Mouse (Mus musculus): ENCODE data around the gene Igdcc4.
"Not testable (repeated sequence)": the region's sequence is repeated elsewhere in the genome, so short reads cannot be mapped to it uniquely, and the experiment has no call there.

Gene Igdcc4

DNA sequence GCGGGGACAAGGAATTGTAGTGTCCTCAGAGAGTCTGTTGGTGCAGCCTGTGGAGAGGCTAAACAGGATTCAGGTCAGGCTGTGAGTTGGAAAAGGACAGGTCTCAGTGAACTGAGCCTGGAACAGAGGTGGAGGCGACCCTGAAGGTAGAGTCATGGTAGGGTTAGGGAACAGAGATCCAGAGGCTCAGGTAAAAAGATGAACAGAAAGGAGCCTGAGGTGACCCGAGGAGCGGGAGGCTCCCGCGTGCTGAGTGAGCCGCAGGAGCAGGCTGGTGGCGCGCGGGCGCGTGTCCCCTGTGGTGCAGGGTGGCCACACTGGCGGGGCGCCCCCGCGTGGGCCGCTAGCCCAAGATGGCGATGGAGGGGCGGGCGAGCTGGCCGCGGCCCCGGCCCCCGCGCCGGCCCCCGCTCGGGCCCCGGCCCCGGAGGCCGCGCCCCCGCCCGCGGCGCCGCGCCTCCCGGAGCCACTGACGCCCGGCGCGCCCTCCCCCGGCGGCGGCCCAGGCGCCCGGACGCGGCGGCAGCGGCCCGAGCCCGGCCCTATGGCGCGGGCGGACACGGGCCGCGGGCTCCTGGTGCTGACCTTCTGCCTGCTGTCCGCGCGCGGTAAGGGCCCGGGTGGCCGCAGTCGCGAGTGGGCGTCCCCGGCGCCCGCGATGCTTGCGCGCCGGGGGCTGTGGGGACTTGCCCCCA lies at the start of gene Igdcc4:
Gene Igdcc4 (plus strand): TSS at position 496 of the 695 bp plus-strand sequence.
- no peak for DNase-seq (ENCODE audit: low spot score)

DNA sequence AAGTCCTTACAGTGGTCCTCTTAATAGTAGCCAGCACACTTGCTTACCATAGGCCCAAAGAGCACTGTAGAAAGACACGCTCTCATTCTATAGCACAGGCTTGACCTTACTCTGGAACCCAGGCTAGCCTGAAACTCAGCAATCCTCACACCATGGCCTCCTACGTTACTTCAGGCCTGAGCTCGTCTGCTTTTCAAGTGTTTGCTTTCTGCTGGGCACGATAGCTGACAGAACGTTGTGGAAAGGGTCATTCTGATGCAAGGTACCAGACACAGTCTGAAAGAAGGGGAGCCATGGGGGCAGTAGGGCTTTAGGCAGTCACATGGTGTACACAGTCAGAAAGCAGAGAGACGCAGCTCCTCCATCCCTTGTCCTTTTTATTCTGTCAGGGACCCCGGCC lies 37.0 kb upstream of the Igdcc4 start:
- DNase-seq (ENCODE audit: low spot score): no peak

DNA sequence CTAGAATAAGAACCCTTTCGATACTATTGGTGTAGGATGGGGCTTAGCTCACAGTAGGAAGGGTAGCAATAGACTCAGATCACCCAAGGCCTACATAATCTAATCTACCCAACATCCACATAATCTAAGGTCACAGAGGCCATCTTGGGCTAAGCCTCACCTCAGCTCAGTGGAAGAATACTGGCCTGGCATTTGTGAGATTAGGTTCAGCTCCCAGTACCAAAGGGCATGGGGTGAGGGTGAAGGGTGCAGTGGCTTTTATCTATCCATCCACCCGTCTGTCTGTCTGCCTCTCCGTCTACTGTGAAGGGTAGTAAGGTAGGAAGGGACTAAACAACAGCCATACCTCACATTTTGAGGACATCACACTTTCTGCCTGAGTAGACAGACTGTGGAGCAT lies 30.7 kb upstream of the Igdcc4 start:
- no peak for DNase-seq (ENCODE audit: low spot score)

DNA sequence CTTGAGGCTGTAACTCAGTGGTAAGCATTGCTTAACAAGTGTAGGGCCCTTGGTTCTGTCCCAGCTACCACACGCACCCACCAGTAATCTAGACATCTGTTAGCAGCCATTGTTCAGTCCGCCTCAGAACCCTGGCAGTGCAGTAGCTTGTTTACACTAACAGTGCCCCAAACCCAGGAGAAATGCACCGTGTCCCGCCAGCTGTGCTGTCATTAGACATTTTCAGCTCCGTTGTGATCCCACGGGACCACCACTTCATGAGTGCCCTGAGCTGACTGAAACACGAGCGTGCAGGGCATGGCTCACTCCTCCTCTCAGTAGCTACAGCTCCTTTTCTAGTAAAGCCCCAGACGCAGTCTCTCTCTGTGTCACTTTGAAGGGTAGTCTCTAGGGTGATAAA lies 27.7 kb upstream of the Igdcc4 start:
- no peak for DNase-seq (ENCODE audit: low spot score)

DNA sequence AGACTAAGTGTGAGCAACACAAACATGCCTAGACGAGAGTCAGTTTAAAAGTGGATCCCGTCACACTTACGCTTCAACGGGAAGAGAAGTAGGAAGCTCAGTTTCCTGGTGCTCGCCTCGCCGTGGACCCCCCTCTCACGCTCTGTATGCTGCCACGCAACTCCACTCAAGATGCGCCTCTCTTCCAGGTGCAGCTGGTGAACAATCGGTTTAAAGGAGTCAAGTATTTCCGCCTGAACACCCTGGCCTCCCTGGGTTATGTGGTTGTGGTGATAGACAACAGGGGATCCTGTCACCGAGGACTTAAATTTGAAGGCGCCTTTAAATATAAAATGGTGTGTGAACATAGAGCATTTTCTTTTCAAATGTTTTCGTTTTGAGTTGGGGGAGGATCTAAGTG lies 27.0 kb upstream of the Igdcc4 start:
- DNase-seq (ENCODE audit: low spot score): no peak

DNA sequence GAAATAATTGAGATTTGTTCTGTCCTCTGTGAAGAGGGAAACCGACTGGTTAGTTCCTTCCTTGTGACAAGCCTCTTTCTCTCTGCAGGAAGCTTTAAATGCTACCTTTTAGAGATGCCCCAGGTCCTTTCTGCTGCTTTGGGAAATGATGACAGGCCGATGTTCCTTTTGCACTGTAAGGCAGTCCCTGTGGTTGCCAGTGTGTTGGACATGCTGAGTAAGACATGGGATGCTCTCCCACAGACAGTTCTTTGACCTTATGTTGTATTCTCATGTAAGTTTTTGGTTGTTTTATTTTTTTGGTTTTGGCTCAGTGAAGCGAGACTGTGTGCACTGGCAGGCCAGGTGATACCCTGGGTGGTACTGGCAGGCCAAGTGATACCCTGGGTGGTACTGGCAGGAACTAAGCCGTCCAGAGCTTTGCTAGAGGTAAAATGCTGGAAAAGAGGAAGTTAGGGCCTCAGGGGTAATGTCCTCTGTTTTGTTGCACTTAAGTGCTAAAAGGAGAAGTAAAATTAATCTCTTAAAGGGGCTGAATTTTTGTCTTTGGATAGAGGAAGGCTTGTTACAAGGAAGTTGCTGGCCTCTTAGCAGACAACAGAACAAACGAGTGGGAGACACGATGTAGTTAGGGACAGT lies 26.3 kb upstream of the Igdcc4 start:
- DNase-seq (ENCODE audit: low spot score): no peak

DNA sequence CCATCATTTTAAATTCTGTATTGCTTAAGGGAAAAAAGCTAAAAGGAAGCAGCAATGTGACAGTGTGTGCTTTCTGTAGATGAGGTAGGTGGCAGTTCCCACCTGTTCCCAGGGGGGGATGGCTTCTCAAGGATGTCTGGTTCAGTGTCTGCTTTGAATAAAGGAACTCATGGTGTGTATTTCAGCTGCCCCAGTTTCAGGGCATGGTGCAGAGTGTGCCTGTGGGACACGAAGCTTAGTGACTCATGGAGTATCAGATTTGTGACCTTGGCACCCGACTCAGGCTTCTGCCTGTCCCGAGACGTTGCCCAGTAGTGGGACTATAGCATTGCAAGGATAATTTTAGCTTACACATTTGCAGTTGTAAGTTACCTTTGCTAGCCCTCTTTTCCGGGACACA lies 23.8 kb upstream of the Igdcc4 start:
- DNase-seq (ENCODE audit: low spot score): peak; percentile 34

DNA sequence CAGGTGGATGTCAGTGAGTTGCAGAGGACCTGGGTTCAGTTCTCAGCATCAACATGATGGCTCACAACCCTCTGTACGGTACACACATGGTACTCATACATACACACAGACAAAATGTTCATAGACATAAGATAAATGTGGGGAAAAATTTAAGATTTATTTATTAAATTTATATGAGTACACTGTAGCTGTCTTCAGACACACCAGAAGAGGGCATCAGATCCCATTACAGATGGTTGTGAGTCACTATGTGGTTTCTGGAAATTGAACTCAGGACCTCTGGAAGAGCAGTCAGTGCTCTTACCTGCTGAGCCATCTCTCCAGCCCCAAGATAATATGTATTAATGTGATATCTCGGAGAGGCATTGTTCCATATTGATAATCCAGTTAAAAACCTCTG lies 21.1 kb upstream of the Igdcc4 start:
- not testable (repeated sequence) for DNase-seq (ENCODE audit: low spot score)

DNA sequence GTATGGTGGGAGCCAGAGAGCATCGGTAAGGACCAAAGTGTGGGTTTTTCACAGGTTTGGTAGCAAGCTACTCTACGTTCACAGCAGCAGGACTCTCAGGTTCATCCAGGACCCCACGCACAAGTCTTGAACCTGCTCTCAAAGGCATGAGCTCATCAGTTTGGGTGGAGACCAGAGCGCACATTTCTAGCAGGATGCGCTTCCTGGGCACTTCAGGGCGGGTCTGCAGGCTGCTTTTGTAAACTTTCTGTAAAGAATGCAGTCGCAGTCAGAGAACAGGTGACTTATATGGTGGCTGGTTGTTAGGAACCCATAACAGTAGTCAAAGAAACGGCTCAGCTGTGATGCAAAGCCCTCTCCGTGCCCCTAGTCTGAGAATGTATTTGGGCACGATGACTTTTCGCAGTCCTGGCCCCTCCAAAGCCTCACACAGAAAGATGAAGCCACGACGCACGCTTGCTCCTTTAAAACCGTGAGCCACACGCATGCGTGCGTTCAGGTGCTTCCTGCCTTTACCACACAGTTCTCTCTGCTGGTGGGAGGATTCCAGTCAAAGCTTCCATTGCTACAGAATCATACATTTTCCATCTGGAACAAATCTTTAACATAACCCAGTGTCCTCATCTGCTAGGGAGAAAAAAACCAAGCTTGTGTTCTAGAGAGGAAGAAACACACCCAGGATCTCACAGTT lies 18.1 kb upstream of the Igdcc4 start:
- DNase-seq (ENCODE audit: low spot score): no peak

DNA sequence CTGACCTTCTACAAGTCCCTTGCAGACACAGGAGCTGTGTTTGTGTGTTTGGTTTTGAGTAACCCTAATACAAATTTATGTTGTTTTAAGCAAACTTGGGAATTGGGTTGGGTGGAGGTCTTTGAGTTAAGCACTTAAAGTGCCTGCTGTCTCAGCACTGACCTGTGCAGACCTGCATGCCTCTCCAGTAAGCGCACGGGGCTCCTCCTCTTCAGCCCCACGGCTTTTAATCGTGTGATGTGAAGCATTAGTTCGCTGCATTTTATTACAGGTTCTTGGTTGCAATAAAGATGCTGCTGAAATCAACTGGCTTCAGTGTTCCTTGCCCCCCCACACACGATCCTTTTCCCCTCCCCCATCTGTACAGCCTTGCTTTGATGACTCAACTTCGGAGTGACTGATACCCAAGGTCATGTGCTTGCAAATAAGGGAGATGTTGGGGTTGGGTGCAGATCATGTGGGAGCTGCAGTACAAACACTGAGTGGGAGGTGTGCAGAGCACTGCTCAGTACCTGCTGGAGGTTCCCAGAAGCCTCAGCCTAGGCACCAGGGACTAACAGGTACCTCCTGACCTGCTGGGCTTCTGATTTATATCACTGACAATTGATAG lies 17.0 kb upstream of the Igdcc4 start:
- peak; percentile 56 for DNase-seq (ENCODE audit: low spot score)

DNA sequence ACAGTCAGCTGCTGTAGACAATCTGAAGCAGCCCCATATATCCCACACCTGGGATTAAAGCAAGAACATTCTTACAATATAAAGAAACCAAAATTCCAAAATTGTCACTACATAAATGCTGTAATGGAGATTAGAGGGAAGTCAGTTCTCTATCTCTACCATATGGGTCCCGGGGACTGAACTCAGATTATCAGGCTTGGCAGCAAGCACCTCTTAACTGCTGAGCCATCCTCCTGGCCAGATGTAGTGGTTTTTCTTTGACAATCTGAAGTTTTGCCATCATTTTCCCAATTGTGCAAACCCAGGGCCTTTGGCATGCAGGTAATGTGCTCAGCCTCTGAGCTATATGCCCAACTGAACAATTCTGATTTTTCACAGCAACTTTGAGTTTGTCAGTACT lies 16.0 kb upstream of the Igdcc4 start:
- no peak for DNase-seq (ENCODE audit: low spot score)

DNA sequence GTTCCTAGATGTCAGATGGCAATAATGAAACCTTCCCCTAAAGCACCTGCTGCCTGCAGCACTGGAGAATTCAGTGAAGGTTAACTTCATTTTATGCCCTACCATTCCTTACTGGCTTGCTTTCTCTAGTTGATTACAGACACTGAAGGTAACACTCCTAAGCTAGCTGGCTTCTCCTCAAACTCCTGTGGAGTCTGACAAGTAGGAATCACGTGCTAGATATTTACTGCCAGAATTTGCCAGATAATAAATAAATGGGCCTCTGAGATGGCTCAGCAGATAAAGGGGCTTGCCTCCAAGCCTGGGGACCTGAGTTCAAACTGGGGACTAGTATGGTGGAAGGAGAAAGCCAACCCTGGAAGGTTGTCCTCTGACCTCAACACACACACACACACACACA lies 14.5 kb upstream of the Igdcc4 start:
- no peak for DNase-seq (ENCODE audit: low spot score)

DNA sequence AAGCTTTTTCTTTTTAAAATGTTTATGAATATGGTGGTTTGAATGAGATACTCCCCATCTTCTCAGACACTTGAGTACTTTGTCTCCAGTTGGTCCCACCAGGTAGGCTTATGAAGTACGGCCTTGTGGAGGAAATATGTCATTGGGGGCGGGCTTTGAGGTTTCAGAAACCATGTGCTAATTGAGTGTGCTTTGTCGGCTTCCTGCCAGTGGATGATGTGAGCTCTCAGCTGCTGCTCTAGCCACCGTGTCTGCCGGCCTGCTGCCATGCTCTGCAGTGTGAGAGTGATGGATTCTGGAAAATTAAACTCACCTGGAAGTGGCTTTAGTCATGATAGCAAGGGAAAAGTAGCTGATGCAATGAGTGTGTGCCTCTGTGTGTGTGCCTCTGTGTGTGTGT lies 13.8 kb upstream of the Igdcc4 start:
- DNase-seq (ENCODE audit: low spot score): no peak

DNA sequence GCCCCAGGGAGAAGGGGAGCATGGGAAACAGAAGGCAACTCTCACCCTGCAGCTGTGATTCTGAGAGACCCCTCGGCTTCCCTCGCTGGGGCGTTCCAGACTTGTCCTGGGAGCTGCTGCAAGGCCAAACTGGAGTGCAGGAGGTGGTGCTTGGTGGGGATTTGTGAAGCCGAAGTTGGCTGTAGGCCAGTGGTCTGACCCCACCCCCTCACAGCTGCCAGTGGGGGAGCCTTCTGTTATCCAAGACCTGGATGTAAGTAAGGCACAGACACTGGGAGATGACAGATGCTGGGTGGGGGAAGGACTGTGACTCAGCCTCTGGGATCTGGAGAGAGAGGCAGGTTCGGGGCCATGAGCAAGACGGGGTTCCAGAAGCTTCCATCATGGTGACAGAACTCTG lies 7.0 kb upstream of the Igdcc4 start:
- peak; percentile 71 for DNase-seq (ENCODE audit: low spot score)

DNA sequence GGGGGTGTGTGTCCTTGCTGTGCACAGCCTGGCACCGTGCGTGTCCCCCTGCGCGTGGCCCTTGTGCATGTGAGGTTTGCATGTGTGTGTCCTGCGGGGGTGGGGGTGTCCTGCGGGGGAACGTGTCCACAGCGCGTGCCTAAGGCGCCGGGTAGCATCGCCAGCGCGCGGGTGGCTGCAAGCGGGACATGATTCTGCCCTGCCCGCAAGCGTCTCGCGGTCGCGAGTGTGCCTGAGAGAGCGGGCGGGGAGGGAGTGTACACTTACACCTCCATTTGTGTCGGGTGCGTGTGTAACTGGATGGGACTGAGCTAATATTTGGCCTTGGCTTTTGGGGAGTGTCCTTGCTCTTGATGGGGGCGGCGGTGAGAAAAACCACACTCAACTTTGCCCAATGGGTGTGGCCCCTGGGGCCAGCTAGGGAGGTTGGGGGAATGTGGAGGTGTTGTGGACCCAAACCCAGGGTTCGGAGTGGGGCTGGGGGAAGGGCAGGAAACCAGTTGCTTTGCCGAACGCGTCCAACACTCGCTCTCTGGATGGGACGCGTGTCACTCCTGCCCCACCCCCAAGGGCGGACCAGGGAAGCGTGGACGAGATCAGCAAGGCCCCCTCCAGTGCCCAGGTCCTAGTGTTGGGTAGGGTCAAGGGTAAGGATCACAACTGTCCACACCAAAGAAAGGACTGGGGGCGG lies 545 bp downstream of the Igdcc4 start:
- DNase-seq (ENCODE audit: low spot score): peak; percentile 51

DNA sequence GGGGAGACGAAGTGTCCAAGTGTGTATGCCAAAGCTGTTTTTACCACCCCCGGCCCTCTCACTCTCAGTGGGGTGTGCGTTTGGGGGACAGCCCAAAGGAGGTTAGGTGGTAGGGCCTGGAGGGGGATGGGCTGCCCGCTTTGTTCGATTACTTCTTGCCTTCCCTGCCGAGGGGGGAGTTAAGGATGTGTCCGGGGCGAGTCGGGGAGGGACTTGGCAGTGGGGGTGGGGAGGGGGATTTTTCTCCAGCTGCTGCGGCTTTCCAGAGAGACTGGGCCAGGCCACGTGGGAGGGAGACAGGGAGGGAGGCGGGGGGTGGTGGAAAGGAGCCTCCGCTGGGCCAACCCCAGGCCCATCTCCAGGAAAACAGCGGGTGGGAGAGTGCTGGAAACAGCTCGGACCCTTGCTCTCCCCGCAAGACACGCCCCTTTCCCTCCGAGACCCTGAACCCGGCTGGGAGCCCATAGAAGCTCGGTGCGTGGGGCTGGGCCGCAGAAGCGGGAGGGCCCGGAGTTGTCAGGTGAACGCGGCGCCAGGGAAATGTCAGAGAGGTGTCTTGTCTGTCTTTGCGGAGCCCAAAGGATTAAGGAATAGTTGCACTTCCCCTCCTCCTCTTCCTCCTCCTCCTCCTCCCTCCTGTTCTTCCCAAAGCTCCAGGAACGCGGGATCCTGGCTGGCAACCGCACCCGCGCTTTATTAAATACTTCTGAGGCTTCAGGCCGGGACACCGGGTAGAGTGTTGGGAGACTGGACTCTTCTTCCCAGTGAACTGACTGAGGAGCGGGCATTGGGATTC lies 1.3 kb downstream of the Igdcc4 start:
- DNase-seq (ENCODE audit: low spot score): peak; percentile 33

DNA sequence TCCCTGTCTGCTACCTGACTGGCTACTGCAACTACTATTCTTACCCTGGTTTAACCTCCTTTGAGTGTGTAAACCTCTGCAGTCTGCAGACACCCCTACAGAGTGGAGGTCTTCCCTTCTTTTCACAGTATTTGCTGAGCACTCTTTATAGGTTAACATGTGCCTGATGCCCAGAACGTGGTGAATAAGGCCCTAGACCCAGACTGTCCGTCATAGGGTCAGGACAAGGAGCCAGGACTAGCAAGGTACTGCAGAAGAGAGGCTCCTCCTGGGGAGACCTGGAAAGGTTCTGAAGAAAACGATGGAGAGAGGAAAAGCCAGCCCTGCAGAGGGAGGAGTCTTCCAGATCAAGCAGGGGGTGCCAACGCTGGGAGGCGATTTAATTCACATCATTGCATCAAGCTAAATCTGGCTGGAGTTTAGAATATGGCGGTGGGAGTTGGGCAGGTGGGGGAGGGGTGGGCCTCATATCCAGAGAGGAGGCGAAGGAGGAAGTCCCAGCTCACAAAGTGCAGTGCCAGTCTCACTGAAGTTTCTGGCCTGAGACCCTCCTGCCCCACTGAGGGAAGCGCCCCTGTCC lies 2.0 kb downstream of the Igdcc4 start:
- no peak for DNase-seq (ENCODE audit: low spot score)

DNA sequence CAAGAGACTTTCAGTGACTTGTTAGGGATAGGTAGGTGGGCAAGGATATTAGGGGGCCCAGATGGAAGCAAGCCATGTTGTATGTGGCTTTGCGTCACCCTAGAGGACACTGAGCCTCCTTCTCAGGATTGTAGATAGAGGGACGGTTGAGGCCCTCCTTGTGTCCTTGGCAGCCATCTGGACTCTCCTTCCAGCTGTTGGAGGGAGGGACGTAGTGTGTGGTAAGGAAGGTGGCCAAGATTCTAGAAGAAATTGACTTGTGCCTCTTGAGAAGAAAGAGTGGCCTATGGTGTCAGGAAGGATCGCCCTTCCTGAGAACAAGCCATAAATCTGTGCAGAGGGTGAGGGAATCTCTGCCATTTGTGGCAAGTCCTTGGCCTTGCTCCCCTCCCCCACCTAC lies 5.5 kb downstream of the Igdcc4 start:
- DNase-seq (ENCODE audit: low spot score): no peak

DNA sequence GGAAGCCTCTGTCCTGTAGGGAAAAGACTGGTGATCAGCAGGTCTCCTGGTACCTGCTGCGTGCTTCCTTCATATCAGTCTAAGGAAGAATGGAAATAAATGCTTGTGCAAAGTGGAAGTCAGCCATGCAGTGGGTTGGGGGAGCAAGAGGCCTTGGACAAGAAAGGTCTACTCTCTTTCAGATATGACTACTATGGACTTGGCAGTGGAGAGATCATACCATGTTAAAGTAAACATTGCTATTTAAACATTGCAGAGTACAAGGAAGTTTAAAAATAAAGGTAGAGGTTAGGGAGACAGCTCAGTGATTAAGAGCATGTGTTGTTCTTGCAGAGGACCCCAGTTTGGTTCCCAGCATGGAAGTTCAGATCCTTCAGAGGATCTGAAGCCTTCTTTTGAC lies 6.6 kb downstream of the Igdcc4 start:
- DNase-seq (ENCODE audit: low spot score): no peak

DNA sequence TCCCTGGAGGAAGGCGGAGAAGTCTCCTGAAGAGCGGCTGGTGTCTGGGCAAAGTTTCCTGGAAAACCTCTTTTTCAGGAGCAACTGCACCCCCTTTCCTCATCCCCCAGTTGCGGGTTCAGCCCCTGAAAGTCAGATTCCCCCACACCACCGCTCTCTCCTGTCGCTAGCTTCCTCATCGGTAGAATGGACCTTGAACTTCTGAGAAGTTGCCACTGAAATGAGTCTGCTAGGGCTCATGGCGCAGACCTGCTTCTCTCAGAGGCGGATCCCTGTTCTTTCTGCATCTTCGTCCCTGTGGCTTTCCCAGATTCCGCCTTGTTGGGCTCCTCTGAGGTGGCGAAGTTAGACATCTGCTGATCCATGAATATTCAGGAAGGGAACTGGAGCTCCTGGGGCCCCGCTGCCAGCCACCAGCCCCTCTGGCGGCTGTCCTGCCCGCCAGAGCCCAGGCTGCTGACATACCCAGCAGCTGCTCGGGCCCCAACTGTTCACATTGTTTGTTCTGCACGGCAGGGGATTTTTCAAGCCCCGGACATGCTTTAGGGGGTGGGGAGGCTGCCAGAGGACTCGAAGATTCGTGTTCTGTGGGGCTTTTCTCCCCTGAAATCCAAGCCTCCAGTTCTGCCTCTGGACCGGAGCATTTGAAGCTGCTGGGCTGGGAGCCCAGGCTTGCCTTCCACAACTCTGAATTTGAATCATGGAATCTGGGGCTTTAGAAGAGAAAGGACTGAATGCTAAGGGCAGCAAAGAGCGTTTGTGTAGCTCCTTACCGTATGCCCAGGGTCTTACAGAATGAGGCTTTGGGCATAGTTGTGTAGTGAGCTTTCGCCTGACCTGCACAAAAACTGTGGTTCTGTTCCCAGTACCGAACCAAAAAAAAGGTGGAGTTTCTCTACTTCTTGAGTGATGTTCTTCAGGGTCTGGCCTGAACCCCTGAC lies 8.1 kb downstream of the Igdcc4 start:
- no peak for DNase-seq (ENCODE audit: low spot score)
